Mouse (Mus musculus) macrophage (primary cell): ENCODE measurements around the gene Vmn1r119. TPM values are rescaled to one million over a fixed set of nuclear protein-coding genes. Genes with fewer than 3 reads are reported as not detected.
"Not testable (repeated sequence)": the region's sequence is repeated elsewhere in the genome, so short reads cannot be mapped to it uniquely, and the experiment has no call there.

Experiments used
- H3K27ac ChIP-seq: fragments of 350-480 bp; formaldehyde crosslinking; 2 replicates; pipeline ENCODE4 v1.9.0; 2021
- H3K36me3 ChIP-seq: fragments of 350-480 bp; formaldehyde crosslinking; 2 replicates; pipeline ENCODE4 v1.9.0; 2021; ENCODE audit errors: inconsistent target
- H3K4me3 ChIP-seq: fragments of 350-480 bp; formaldehyde crosslinking; 2 replicates; pipeline ENCODE4 v1.9.0; 2021; ENCODE audit errors: inconsistent target
- H3K79me2 ChIP-seq: fragments of 350-480 bp; formaldehyde crosslinking; 2 replicates; pipeline ENCODE4 v1.9.0; 2021; ENCODE audit errors: inconsistent target
- WGBS: methylation state at CpG from one replicate; pipeline ENCODE4 v1.1.7; 2026; ENCODE audit warnings: inconsistent platforms; ENCODE audit not compliant: missing documents; 5-methylcytosine and 5-hydroxymethylcytosine counted together
- polyA plus RNA-seq: library from polyadenylated mRNA; stranded (reverse); fragments of 250-400 nt; gene quantifications from 3 replicates; pipeline ENCODE4 v1.2.4, GENCODE M21; 2018; ENCODE audit warnings: inconsistent platforms
- total RNA-seq, 78 experiments: library from RNA; depleted of rRNA; stranded (reverse); fragments of 250-400 nt; gene quantifications; 1 replicate in 9 of 78; 2 replicates in 24 of 78; 3 replicates in 43 of 78; 4 replicates in 2 of 78; pipeline ENCODE4 v1.2.4; 2018; ENCODE audit warnings: inconsistent platforms in 56 of 78

Vmn1r119 gene
- not detected for total RNA-seq (2018; cell fraction: chromatin; rRNA removed)
- not detected for total RNA-seq (2018; cell fraction: cytosol; rRNA removed)
- total RNA-seq (2018; cell fraction: nucleus; rRNA removed): not detected
- polyA plus RNA-seq: not detected in 3 replicates

- H3K27ac ChIP-seq, H3K79me2 ChIP-seq, H3K4me3 ChIP-seq, H3K36me3 ChIP-seq: not testable (repeated sequence)
- no CpG with 5 or more reads among the region's 2 CpGs for WGBS
Measured at GRCm38 (mm10) chr7:21012355-21012754, at the start of gene Vmn1r119. Gene Vmn1r119 (minus strand): TSS chr7:21012455.

- no CpG with 5 or more reads among the region's 1 CpGs for WGBS
Measured at GRCm38 (mm10) chr7:21053684-21054083, 41.4 kb upstream of the Vmn1r119 start, which contains the start of gene Vmn1r120. Gene Vmn1r120 (minus strand): TSS chr7:21053784.

More at GRCm38 (mm10) chr7:21053684-21054083, 41.4 kb upstream of the Vmn1r119 start, which contains the start of gene Vmn1r120:
- not testable (repeated sequence) for H3K36me3 ChIP-seq, H3K79me2 ChIP-seq, H3K4me3 ChIP-seq, H3K27ac ChIP-seq

Other genes with a start within 250 kb of the Vmn1r119 start
- not detected in 3 replicates for gene Vmn1r112, start 241.3 kb downstream of the Vmn1r119 start, polyA plus RNA-seq
- not detected in 3 replicates for gene Vmn1r113, start 225.2 kb downstream of the Vmn1r119 start, polyA plus RNA-seq
- not detected in 3 replicates for gene Vmn1r114, start 200.3 kb downstream of the Vmn1r119 start, polyA plus RNA-seq
- gene Vmn1r115, start 167.5 kb downstream of the Vmn1r119 start, polyA plus RNA-seq: not detected in 3 replicates
- gene Vmn1r116, start 140.2 kb downstream of the Vmn1r119 start, polyA plus RNA-seq: not detected in 3 replicates
- not detected in 3 replicates for gene Vmn1r117, start 128.3 kb downstream of the Vmn1r119 start, polyA plus RNA-seq
- gene Vmn1r118, start 100.1 kb downstream of the Vmn1r119 start, polyA plus RNA-seq: not detected in 3 replicates
- not detected in 3 replicates for gene Vmn1r120, start 41.3 kb upstream of the Vmn1r119 start, polyA plus RNA-seq
- gene Vmn1r121, start 86.1 kb upstream of the Vmn1r119 start, polyA plus RNA-seq: not detected in 3 replicates
- not detected in 3 replicates for gene Vmn1r122, start 121.7 kb upstream of the Vmn1r119 start, polyA plus RNA-seq
- not detected in 3 replicates for gene Vmn1r123, start 149.7 kb upstream of the Vmn1r119 start, polyA plus RNA-seq
- not detected in 3 replicates for gene Gm5157, start 178.0 kb upstream of the Vmn1r119 start, polyA plus RNA-seq
- not detected in 3 replicates for gene Vmn1r124, start 248.2 kb upstream of the Vmn1r119 start, polyA plus RNA-seq